Mouse (Mus musculus) liver, embryonic 14.5 days (tissue): ENCODE measurements around the gene H2al1c. TPM values are rescaled to one million over a fixed set of nuclear protein-coding genes. Genes with fewer than 3 reads are reported as not detected.
"Not testable (repeated sequence)": the region's sequence is repeated elsewhere in the genome, so short reads cannot be mapped to it uniquely, and the experiment has no call there.

Source experiments
- ATAC-seq: fragments of 200-750 bp; cut with Nextera tagmentation; 2 replicates; pipeline ENCODE4 v1.8.0; 2017; ENCODE audit warnings: moderate number of reproducible peaks, mild to moderate bottlenecking, moderate library complexity; ENCODE audit not compliant: insufficient read depth
- DNase-seq, 3 experiments: peaks; one replicate each; pipeline ENCODE4 v3.0.0-alpha.2; 2012 to 2013; ENCODE audit warnings: low read depth in 3 of 3, low spot score in 3 of 3
- H3K27ac ChIP-seq: fragments of 300-500 bp; sonication (generic); 2 replicates; pipeline ENCODE4 v1.5.1; 2014; ENCODE audit warnings: moderate library complexity, mild to moderate bottlenecking, control low read depth, inconsistent platforms
- H3K27me3 ChIP-seq: fragments of 300-500 bp; sonication (generic); 2 replicates; pipeline ENCODE4 v1.6.1; 2014; ENCODE audit warnings: mild to moderate bottlenecking, low read length, moderate library complexity; ENCODE audit not compliant: control insufficient read depth, insufficient read depth
- H3K36me3 ChIP-seq: fragments of 300-500 bp; sonication (generic); replicated peaks from 2 replicates; pipeline ENCODE4 v1.6.1; 2014; ENCODE audit warnings: low read depth; ENCODE audit not compliant: control insufficient read depth, insufficient read depth
- H3K4me1 ChIP-seq, 2 experiments: fragments of 200-500 bp in 1 of 2; fragments of 300-500 bp in 1 of 2; sonication (generic) in 1 of 2; replicated peaks; 2 replicates each; pipeline ENCODE4 v1.6.1; 2012 to 2014; ENCODE audit warnings: antibody characterized with exemption in 1 of 2, inconsistent platforms in 1 of 2, low read length in 1 of 2; ENCODE audit not compliant: control insufficient read depth in 2 of 2, insufficient read depth in 2 of 2
- H3K4me2 ChIP-seq: fragments of 300-500 bp; sonication (generic); 2 replicates; pipeline ENCODE4 v1.6.1; 2014; ENCODE audit warnings: low read depth, mild to moderate bottlenecking, control low read depth, moderate library complexity
- H3K4me3 ChIP-seq, 2 experiments: fragments of 200-500 bp in 1 of 2; fragments of 300-500 bp in 1 of 2; sonication (generic) in 1 of 2; 2 replicates each; pipeline ENCODE4 v1.5.1; 2012 to 2014; ENCODE audit warnings: low read depth in 2 of 2, low read length in 2 of 2, mild to moderate bottlenecking in 2 of 2, control low read depth in 1 of 2, inconsistent platforms in 1 of 2, moderate library complexity in 1 of 2; ENCODE audit not compliant: insufficient read depth in 1 of 2
- H3K9ac ChIP-seq: fragments of 300-500 bp; sonication (generic); replicated peaks from 2 replicates; pipeline ENCODE4 v1.6.1; 2014; ENCODE audit warnings: mild to moderate bottlenecking, control low read depth, moderate library complexity
- H3K9me3 ChIP-seq: fragments of 300-500 bp; sonication (generic); 2 replicates; pipeline ENCODE4 v1.6.1; 2016; ENCODE audit warnings: low read length, mixed read lengths; ENCODE audit not compliant: control insufficient read depth
- CTCF ChIP-seq: IDR thresholded peaks from 2 replicates; pipeline ENCODE4 v1.5.1; 2016; ENCODE audit warnings: antibody characterized with exemption, low read depth, control low read depth
- EP300 ChIP-seq: IDR thresholded peaks from 2 replicates; pipeline ENCODE4 v1.6.1; 2016; ENCODE audit warnings: antibody characterized with exemption, low read depth
- WGBS: fragments of 180-500 bp; shearing (Covaris S2); extraction: QIAGEN DNeasy Blood & Tissue Kit; methylation state at CpG from one replicate; pipeline ENCODE4 v1.1.7; 2014; ENCODE audit not compliant: insufficient replicate concordance; 5-methylcytosine and 5-hydroxymethylcytosine counted together
- polyA plus RNA-seq, 2 experiments: library from polyadenylated mRNA; depleted of rRNA in 1 of 2; stranded (reverse) in 1 of 2; unstranded in 1 of 2; fragments of >200 nt; fragmentation: Nextera tagmentation in 1 of 2; extraction: Ambion mirVana in 1 of 2; gene quantifications; 2 replicates each; pipeline versions ENCODE4 v1.2.1 to v1.2.3; 2012 to 2014

Gene H2al1c
- polyA plus RNA-seq (2012; rRNA removed) (not detected in 2 replicates), polyA plus RNA-seq (2014; fragmentation: Nextera tagmentation; extraction: Ambion mirVana) (not detected in 2 replicates)

DNA sequence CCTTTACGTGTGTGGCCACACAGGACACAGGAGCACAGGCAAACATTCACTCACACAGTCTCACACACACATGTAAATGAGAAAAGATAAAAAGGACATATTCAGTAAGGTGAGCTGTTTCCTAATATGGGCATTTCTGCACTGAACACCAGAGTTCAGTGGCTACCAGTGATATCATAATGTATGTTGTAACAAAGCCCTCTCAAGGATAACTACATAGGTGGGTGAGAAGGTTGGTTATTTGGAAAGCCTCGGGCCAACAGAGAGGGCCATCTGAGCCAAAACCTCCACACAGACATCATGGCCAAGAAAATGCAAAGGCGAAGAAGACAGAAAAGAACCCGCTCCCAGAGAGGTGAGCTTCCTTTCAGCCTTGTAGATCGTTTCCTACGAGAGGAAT, at the start of gene H2al1c:
Gene H2al1c (plus strand): TSS at position 301 of the 400 bp plus-strand sequence.
- not testable (repeated sequence) for H3K9me3 ChIP-seq, H3K36me3 ChIP-seq, H3K27ac ChIP-seq, H3K9ac ChIP-seq, H3K4me3 ChIP-seq, H3K27me3 ChIP-seq, H3K4me2 ChIP-seq, ATAC-seq, H3K4me1 ChIP-seq, DNase-seq
- WGBS, result 55% methylated on average over 1 of the region's 6 CpGs

DNA sequence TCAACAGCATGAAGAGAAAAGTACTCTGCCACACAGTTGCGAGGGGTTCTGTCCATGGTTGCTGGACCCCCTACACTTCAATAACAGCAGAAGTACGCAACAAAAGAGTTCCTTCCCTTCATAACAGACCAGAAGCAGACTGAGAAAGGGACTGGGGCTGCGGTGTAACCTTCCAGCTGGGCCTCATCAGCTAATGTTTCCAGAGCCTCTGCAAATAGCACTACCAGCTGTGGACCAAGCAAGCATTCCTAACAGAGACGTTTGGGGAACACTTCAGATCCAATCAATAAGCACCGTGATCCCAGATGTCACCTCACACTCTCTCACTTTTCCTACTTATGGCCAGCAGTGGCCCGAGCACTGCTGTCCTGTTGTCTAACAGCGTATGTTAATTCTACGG, 40.5 kb upstream of the H2al1c start:
- Histone ChIP-seq H3K4me2 (no peak overlapping the region), H3K9ac (no peak overlapping the region), H3K36me3 (no peaks in the 10 kb centered on the region), H3K4me1 (no peaks in the 10 kb centered on the region), H3K9me3 (no peaks in the 10 kb centered on the region), H3K27ac (no peak overlapping the region), H3K4me3 (no peak overlapping the region), H3K27me3 (no peaks in the 10 kb centered on the region)
- WGBS, result 66% methylated on average over 8 of the region's 8 CpGs
- ATAC-seq (no peak), DNase-seq (no peak)
- TF ChIP-seq EP300 (no peak), CTCF (no peak)

DNA sequence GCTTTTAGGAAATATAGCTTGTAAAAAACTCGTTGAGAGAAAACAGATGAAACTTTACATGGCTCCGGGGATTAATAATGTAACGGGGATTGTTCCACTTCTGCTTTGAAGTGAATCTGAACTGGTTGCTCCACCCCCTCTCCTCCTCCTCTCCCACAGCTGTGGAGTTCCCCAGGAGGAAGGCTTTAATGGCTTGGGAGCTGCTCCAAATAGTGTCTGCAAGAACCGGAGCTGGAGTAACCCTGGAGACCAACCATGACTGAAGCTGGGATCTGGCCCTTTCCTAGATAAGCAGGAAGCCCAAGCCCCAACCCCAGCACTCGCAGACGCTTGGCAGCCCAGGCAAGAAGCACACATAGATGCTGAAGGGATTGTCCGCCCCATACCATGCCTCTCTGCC, 37.7 kb upstream of the H2al1c start:
- WGBS, result 46% methylated on average over 7 of the region's 7 CpGs
- H3K9me3 ChIP-seq, result no peaks in the 10 kb centered on the region
- no peak for DNase-seq
- no peak overlapping the region for H3K27ac ChIP-seq
- ATAC-seq, result no peak
- no peaks in the 10 kb centered on the region for H3K4me1 ChIP-seq
- TF ChIP-seq EP300 (no peak), CTCF (no peak)
- no peak overlapping the region for H3K4me2 ChIP-seq
- no peaks in the 10 kb centered on the region for H3K27me3 ChIP-seq
- H3K36me3 ChIP-seq, result no peaks in the 10 kb centered on the region
- H3K4me3 ChIP-seq, result no peak overlapping the region
- H3K9ac ChIP-seq, result no peak overlapping the region

DNA sequence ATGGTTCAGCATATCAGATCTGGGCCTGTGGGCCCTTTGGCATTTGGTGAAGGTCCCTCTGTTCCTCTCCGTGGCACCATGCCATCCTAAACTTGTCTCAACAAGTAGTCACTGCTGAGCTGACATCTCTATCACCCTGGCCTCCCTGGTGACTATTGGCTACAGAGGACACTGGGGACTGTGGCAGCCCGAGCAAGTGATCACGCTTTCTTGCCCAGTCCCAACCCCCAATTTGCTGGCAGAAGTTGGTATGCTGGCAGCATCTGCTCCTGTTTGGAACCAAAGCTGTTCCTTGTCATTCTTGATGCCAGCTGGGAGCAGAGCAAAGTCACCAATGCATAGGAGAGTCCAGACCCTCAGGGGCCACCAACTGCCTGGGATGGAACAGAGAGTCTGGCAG, 36.4 kb upstream of the H2al1c start:
- Histone ChIP-seq H3K4me2 (no peak overlapping the region), H3K27me3 (no peaks in the 10 kb centered on the region), H3K27ac (no peak overlapping the region), H3K4me1 (no peaks in the 10 kb centered on the region), H3K4me3 (no peak overlapping the region), H3K9ac (no peak overlapping the region), H3K36me3 (no peaks in the 10 kb centered on the region), H3K9me3 (no peaks in the 10 kb centered on the region)
- TF ChIP-seq CTCF, result no peak
- TF ChIP-seq EP300, result no peak
- WGBS, result 78% methylated on average over 3 of the region's 3 CpGs
- DNase-seq (no peak), ATAC-seq (no peak)

DNA sequence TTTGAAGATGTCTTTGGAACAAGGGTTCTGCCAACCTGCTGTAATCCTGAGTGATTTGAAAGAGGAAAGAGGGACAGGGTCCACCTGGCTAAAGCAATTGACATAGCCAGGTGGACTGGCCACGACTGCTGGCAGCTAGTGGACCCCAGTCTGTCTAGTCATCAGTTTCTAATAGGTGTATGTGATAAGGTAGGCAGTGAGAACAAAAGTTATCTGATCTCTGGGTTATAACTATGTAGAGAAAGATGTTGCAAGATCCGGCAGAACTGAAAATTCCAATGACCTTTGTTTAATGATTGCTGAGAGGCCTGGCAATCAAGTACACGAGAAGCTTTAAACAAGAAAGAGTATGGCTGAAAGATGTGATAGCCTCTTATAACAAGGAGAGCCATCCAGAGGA, 32.3 kb upstream of the H2al1c start:
- no peak for ATAC-seq
- no peak overlapping the region for H3K4me3 ChIP-seq
- H3K4me1 ChIP-seq, result no peaks in the 10 kb centered on the region
- H3K36me3 ChIP-seq, result no peaks in the 10 kb centered on the region
- no peaks in the 10 kb centered on the region for H3K27me3 ChIP-seq
- TF ChIP-seq EP300 (no peak), CTCF (no peak)
- no peak overlapping the region for H3K27ac ChIP-seq
- 57% methylated on average over 3 of the region's 3 CpGs for WGBS
- H3K9ac ChIP-seq, result no peak overlapping the region
- DNase-seq, result no peak
- no peaks in the 10 kb centered on the region for H3K9me3 ChIP-seq
- H3K4me2 ChIP-seq, result no peak overlapping the region
